Mouse (Mus musculus) ovary, postnatal 36 days (tissue): Measurements from ENCODE around the gene Mmp9.

Source experiments
- DNase-seq: peaks from one replicate; pipeline ENCODE4 v3.0.0; 2022; ENCODE audit warnings: low spot score, mixed read lengths

The Mmp9 gene

GRCm38 (mm10) chr2:164912749-164913427, 27.7 kb upstream of the Mmp9 start:
- DNase-seq = no peak

DNA sequence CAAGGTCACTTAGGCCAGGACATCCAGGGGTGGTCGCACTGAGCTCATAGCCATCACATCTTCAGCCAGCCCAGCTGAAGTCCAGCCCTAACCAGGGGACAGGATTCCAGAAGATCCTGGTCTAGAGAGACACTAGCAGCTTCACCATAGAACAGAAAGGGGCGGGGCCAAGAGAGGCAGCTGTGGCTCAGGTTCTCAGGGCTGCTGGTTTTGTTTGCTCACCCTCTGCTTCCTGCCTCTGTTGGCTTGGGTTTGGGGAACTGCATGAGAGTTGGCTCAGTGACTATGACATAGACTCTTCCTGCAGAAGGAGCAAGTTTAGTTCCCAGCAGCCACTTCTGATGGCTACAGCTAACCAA, 27.2 kb upstream of the Mmp9 start:
- DNase-seq = no peak

- no peak for DNase-seq
Measured at GRCm38 (mm10) chr2:164916820-164917219, 23.8 kb upstream of the Mmp9 start.

DNA sequence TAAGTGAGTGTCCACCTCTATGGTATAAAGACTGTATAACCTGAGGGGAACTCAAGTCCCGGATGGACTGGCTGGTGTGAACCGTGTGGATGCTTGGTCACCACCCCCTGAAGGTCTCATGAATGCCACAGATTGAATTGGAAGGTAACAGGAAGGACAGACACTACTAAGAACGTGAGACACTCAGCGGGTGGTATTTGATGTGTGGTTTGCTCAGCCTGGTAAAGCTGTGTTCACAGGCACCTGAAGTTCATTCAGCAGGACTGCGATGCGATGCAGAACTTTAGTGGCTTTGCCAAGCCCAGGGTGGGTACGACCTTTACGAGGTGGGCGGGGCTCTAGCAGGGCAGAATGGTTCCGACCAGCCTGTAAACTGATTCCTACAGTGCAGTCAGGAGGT, 23.2 kb upstream of the Mmp9 start:
- DNase-seq = no peak

DNA sequence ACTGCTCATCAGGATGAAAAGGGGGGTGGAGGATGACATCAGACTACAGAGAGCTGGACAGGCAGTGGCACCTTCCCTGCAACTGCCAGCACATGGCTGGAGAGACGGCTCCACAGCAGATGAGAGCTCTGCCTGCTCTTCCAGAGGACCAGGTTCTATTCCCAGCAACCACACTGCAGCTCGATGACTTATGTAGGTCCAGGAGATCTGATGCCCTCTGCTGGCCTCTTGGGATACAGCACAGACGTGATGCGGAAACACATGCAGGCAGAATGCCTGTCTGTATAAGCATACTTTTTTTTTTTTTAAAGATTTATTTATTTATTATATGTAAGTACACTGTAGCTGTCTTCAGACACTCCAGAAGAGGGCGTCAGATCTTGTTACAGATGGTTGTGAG, 22.3 kb upstream of the Mmp9 start:
- DNase-seq = no peak

DNA sequence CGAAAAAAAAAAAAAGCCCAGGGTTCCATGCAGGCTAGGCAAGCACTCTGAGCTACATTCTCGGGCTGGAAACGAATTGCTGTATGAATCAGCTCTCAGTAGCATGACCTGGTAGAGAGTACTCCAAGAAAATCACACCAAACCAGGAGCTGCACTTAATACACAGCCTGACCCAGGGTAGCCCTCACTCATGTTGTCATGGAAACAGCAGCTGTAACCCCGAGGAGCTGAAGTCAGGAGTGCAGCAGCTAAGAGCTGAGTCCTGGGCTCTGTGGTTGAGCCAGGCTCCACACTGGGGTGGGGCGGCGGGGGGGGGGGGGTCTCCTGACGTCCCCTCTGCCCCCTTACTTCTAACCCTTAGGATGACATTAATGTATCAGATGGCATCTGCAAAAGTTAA, 18.6 kb upstream of the Mmp9 start:
- DNase-seq = no peak

GRCm38 (mm10) chr2:164923291-164923690, 17.3 kb upstream of the Mmp9 start:
- DNase-seq = no peak

- DNase-seq = peak; percentile 82
Measured at GRCm38 (mm10) chr2:164924100-164924857, 16.3 kb upstream of the Mmp9 start.

- DNase-seq = no peak
Measured at GRCm38 (mm10) chr2:164930706-164931581, 9.6 kb upstream of the Mmp9 start.

DNA sequence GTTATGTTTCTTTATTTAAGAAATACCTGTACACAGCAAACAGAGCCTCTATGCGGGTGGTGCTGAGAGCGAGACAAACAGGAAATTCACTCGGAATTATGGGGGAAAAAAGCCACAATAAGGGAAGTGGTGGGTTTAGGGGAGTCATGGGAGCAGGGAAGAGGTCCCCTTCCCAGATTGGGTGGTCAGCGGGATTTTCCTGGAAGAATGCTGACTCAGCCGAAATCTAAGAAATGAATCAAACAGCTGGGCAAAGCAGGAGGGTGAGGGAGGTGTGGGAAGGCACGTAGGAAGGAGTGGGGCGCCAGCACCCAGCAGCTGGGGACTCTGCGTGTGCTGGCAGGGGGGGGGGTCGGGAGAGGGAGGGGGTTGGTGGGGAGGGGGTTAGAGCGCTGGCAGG, 7.0 kb upstream of the Mmp9 start:
- DNase-seq = no peak

- DNase-seq = no peak
Measured at GRCm38 (mm10) chr2:164935991-164936390, 4.6 kb upstream of the Mmp9 start.

DNA sequence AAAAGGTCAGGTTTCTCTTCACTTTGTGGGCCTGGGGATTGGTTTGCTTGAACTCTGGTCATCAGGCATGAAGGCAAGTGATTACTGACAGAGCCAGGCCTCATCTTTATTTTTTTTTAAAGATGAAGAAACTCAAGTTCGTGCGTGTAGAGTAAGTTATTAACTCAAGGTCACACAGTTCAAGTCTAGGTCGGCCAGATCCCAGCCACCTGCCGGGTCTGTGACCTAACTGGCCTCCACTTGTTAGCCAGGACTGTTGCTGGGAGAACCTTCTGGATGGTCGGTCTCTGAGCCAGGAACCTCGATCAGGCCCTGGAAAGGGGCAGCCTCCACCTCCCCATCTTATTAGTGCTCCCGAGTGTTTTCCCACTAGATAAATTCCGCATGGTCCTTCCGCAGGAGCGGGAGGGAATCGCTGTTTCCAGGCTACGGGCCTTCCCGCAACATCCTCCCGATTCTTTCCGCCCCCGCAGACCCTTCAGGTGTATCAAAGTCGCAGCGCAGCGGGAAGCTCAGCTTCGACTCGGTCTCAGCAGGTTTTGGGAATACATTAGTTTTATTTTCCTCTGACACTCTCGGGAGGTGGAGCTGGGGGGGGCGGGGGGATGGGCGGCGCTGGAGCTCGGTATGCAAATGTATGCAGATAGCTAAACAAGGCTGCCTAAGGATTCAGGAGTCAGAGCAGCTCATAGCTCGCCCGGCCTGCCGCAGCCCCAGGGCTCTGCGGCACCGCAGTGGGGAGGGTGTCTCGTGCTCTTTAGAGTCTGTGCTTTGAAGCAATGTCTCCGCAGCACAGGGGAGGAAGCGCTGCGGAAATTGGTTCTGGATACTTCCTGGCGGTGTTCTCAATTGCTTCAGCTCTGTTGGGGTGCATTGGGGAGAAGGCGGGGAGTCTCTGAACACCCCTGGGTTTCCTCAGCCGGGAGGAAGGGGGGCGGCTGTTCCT, 2.2 kb upstream of the Mmp9 start:
- peak; percentile 37 for DNase-seq

DNA sequence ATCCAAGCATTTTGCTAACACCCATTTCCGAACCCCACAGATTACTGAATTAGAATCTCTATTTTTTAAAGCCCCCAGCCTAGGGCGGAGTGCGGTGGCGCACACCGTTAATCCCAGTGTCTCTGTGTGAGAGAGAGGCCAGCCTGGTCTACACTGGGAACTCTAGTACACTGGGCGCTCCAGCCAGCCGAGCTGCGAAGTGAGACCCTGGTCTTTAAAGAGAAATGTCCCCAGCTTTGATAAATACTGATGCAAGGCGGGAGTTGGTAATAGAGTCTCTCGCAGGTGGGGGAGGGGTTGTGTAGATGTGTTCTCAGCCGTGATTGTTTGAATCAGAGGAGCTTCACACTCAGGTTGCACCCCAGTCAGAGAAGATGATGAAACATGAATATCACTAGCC, 1.5 kb upstream of the Mmp9 start:
- no peak for DNase-seq

- no peak for DNase-seq
Measured at GRCm38 (mm10) chr2:164942692-164943290, 2.2 kb downstream of the Mmp9 start.

DNA sequence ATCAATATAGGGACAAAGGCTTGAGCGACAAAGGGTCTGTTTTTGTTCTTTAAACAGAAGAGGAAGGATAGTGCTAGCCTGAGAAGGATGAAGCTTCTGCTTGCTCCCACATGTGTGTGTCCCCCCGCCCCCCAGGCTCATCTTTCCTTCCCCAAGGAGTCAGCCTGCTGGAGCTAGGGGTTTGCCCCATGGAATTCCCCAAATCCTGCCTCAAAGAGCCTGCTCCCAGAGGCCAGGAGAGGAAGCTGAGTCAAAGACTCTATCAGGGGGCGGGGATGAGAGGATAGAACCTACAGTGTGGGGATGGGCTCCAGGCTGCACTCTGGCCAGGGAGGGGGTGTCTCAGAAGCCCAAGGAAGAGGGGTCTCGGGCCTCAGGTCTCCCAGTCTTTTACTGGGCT, 6.9 kb downstream of the Mmp9 start:
- no peak for DNase-seq

DNA sequence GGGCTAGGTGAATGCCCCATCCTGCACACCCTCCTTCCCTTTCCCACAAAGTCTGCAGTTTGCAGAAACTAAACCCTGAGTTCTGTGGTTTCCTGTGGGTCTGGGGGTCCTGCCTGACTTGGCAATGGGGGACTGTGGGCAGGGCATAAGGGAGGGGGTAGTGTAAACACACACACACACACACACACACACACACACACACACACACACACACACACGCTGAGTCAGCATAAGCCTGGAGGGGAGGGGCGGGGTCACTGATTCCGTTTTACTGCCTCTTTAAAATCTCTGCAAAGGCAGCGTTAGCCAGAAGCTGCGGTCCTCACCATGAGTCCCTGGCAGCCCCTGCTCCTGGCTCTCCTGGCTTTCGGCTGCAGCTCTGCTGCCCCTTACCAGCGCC, 7.3 kb downstream of the Mmp9 start:
- no peak for DNase-seq

- no peak for DNase-seq
Measured at GRCm38 (mm10) chr2:164948962-164949361, 8.4 kb downstream of the Mmp9 start.

DNA sequence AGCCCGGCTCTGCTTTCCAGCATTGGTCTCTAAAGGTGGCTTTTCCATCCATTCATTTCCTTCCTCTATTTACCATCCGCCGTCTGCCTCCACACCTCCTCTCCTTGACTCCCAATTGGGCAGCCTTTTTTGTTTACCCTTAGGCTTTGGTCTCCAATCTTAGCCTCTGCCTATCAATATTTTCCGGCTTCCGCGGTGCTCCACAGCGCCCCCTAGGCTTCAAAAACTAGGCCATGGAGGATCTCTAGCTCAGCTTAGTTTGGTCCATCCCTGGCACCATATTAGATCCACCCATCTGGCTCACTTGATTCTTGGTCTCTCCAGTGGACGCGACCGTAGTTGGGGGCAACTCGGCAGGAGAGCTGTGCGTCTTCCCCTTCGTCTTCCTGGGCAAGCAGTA, 9.9 kb downstream of the Mmp9 start:
- no peak for DNase-seq

- DNase-seq = no peak
Measured at GRCm38 (mm10) chr2:164951745-164952144, 11.2 kb downstream of the Mmp9 start.

DNA sequence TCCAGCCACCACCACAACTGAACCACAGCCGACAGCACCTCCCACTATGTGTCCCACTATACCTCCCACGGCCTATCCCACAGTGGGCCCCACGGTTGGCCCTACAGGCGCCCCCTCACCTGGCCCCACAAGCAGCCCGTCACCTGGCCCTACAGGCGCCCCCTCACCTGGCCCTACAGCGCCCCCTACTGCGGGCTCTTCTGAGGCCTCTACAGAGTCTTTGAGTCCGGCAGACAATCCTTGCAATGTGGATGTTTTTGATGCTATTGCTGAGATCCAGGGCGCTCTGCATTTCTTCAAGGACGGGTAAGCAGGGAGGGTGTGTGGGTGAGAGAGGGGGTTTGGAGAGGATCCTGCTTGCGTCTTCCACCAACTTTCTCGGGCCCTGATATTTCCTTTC, 11.9 kb downstream of the Mmp9 start:
- DNase-seq = no peak

- peak; percentile 79 for DNase-seq
Measured at GRCm38 (mm10) chr2:164953224-164953623, 12.6 kb downstream of the Mmp9 start.
